Mouse (Mus musculus) lung, postnatal 0 days (tissue): ENCODE results near the gene Ksr1. TPM values are rescaled to one million over a fixed set of nuclear protein-coding genes. Genes with fewer than 3 reads are reported as not detected.

ENCODE experiments used
- ATAC-seq: fragments of 200-750 bp; cut with Nextera tagmentation; 2 replicates; pipeline ENCODE4 v1.8.0; 2017; ENCODE audit warnings: moderate library complexity
- DNase-seq: peaks from one replicate; pipeline ENCODE4 v3.0.0-alpha.2; 2016; ENCODE audit warnings: low spot score
- H3K27ac ChIP-seq: fragments of 300-500 bp; sonication (generic); 2 replicates; pipeline ENCODE4 v1.5.1; 2014; ENCODE audit warnings: antibody characterized with exemption, mild to moderate bottlenecking, low read length, mixed read lengths
- H3K27me3 ChIP-seq: fragments of 300-500 bp; sonication (generic); replicated peaks from 2 replicates; pipeline ENCODE4 v1.6.1; 2014; ENCODE audit warnings: low read length, mixed read lengths; ENCODE audit not compliant: insufficient read depth
- H3K36me3 ChIP-seq: fragments of 300-500 bp; sonication (generic); 2 replicates; pipeline ENCODE4 v1.6.1; 2014; ENCODE audit warnings: low read length, mixed read lengths; ENCODE audit not compliant: insufficient read depth
- H3K4me1 ChIP-seq: fragments of 300-500 bp; sonication (generic); 2 replicates; pipeline ENCODE4 v1.6.1; 2014; ENCODE audit warnings: antibody characterized with exemption, low read depth, low read length, mixed read lengths; ENCODE audit not compliant: insufficient read depth
- H3K4me2 ChIP-seq: fragments of 300-500 bp; sonication (generic); replicated peaks from 2 replicates; pipeline ENCODE4 v1.6.1; 2014; ENCODE audit warnings: low read depth, mild to moderate bottlenecking, low read length, moderate library complexity, mixed read lengths
- H3K4me3 ChIP-seq: fragments of 300-500 bp; sonication (generic); 2 replicates; pipeline ENCODE4 v1.5.1; 2014; ENCODE audit warnings: low read depth, low read length
- H3K9ac ChIP-seq: fragments of 300-500 bp; sonication (generic); replicated peaks from 2 replicates; pipeline ENCODE4 v1.6.1; 2014; ENCODE audit warnings: low read depth, mild to moderate bottlenecking
- H3K9me3 ChIP-seq: fragments of 300-500 bp; sonication (generic); 2 replicates; pipeline ENCODE4 v1.6.1; 2016; ENCODE audit warnings: low read length, mixed read lengths
- CTCF ChIP-seq: IDR thresholded peaks from 2 replicates; pipeline ENCODE4 v1.5.1; 2016; ENCODE audit warnings: antibody characterized with exemption, mild to moderate bottlenecking
- EP300 ChIP-seq: IDR thresholded peaks from 2 replicates; pipeline ENCODE4 v1.6.1; 2016; ENCODE audit warnings: antibody characterized with exemption, mild to moderate bottlenecking, control low read depth
- WGBS: fragments of 180-500 bp; shearing (Covaris S2); extraction: QIAGEN DNeasy Blood & Tissue Kit; methylation state at CpG from one replicate; pipeline ENCODE4 v1.1.7; 2014; 5-methylcytosine and 5-hydroxymethylcytosine counted together
- polyA plus RNA-seq: library from polyadenylated mRNA; unstranded; fragments of >200 nt; fragmentation: Nextera tagmentation; extraction: Ambion mirVana; gene quantifications from 2 replicates; pipeline ENCODE4 v1.2.1, GENCODE M21; 2015

Gene Ksr1
- polyA plus RNA-seq, 1 experiment from 2014 or later: 2.3 TPM

GRCm38 (mm10) chr11:78973381-78974150, 172.6 kb downstream of the Ksr1 start:
- H3K9me3 ChIP-seq: no peaks in the 10 kb centered on the region
- peaks cover 18% of the 10 kb centered on the region for H3K36me3 ChIP-seq
- no peaks in the 10 kb centered on the region for H3K27me3 ChIP-seq
- no peak overlapping the region for H3K4me3 ChIP-seq
- TF ChIP-seq CTCF (no peak), EP300 (peak; percentile 61; the same call in 1 of the 2 replicates)
- H3K4me2 ChIP-seq: no peak overlapping the region
- no peak overlapping the region for H3K27ac ChIP-seq
- no peak overlapping the region for H3K9ac ChIP-seq
- H3K4me1 ChIP-seq: no peaks in the 10 kb centered on the region
- WGBS: 64% methylated on average over 17 of the region's 17 CpGs
- DNase-seq: peak; percentile 89
- ATAC-seq: peak; percentile 91

- H3K27ac ChIP-seq: no peak overlapping the region
- H3K4me1 ChIP-seq: no peaks in the 10 kb centered on the region
- peaks cover 18% of the 10 kb centered on the region for H3K36me3 ChIP-seq
- no peak overlapping the region for H3K4me2 ChIP-seq
- WGBS: 54% methylated on average over 8 of the region's 8 CpGs
- H3K9me3 ChIP-seq: no peaks in the 10 kb centered on the region
- ATAC-seq: peak; percentile 8; the same call in 1 of the 2 replicates
- no peaks in the 10 kb centered on the region for H3K27me3 ChIP-seq
- H3K9ac ChIP-seq: no peak overlapping the region
- no peak overlapping the region for H3K4me3 ChIP-seq
- TF ChIP-seq EP300 (no peak), CTCF (no peak)
- DNase-seq: no peak
Measured at GRCm38 (mm10) chr11:78972811-78973351, 173.3 kb downstream of the Ksr1 start.

- no peaks in the 10 kb centered on the region for H3K27me3 ChIP-seq
- no peak for ATAC-seq
- no peaks in the 10 kb centered on the region for H3K4me1 ChIP-seq
- no peak for DNase-seq
- H3K9ac ChIP-seq: no peak overlapping the region
- no peaks in the 10 kb centered on the region for H3K9me3 ChIP-seq
- 54% methylated on average over 6 of the region's 6 CpGs for WGBS
- TF ChIP-seq EP300 (no peak), CTCF (no peak)
- peaks cover 18% of the 10 kb centered on the region for H3K36me3 ChIP-seq
- no peak overlapping the region for H3K4me2 ChIP-seq
- no peak overlapping the region for H3K4me3 ChIP-seq
- H3K27ac ChIP-seq: no peak overlapping the region
Measured at GRCm38 (mm10) chr11:78972328-78972727, 173.9 kb downstream of the Ksr1 start.

- Histone ChIP-seq H3K27ac (no peak overlapping the region), H3K27me3 (no peaks in the 10 kb centered on the region), H3K4me2 (no peak overlapping the region), H3K36me3 (peaks cover 21% of the 10 kb centered on the region), H3K4me3 (no peak overlapping the region), H3K9me3 (no peaks in the 10 kb centered on the region), H3K9ac (no peak overlapping the region), H3K4me1 (no peaks in the 10 kb centered on the region)
- DNase-seq (no peak), ATAC-seq (no peak)
- TF ChIP-seq EP300: no peak
- TF ChIP-seq CTCF: no peak
- 83% methylated on average over 3 of the region's 3 CpGs for WGBS
Measured at GRCm38 (mm10) chr11:78971746-78972145, 174.5 kb downstream of the Ksr1 start.

- Histone ChIP-seq H3K9me3 (no peaks in the 10 kb centered on the region), H3K9ac (no peak overlapping the region), H3K4me2 (no peak overlapping the region), H3K4me3 (no peak overlapping the region), H3K27ac (no peak overlapping the region), H3K27me3 (no peaks in the 10 kb centered on the region), H3K4me1 (no peaks in the 10 kb centered on the region), H3K36me3 (peaks cover 22% of the 10 kb centered on the region)
- DNase-seq (no peak), ATAC-seq (no peak)
- TF ChIP-seq EP300 (no peak), CTCF (no peak)
- 76% methylated on average over 8 of the region's 8 CpGs for WGBS
Measured at GRCm38 (mm10) chr11:78971096-78971495, 175.1 kb downstream of the Ksr1 start.

- no peak overlapping the region for H3K27ac ChIP-seq
- DNase-seq (no peak), ATAC-seq (no peak)
- no peak overlapping the region for H3K4me2 ChIP-seq
- H3K4me1 ChIP-seq: no peaks in the 10 kb centered on the region
- H3K9me3 ChIP-seq: no peaks in the 10 kb centered on the region
- no peaks in the 10 kb centered on the region for H3K27me3 ChIP-seq
- WGBS: 56% methylated on average over 4 of the region's 4 CpGs
- peaks cover 18% of the 10 kb centered on the region; the same call in 1 of the 2 replicates for H3K36me3 ChIP-seq
- no peak for TF ChIP-seq CTCF
- TF ChIP-seq EP300: no peak
- no peak overlapping the region for H3K4me3 ChIP-seq
- H3K9ac ChIP-seq: no peak overlapping the region
Measured at GRCm38 (mm10) chr11:78968121-78968520, 178.1 kb downstream of the Ksr1 start.
